Comparison of ENCODE assay signal across 8 mouse cellular contexts in the genomic region with DNA sequence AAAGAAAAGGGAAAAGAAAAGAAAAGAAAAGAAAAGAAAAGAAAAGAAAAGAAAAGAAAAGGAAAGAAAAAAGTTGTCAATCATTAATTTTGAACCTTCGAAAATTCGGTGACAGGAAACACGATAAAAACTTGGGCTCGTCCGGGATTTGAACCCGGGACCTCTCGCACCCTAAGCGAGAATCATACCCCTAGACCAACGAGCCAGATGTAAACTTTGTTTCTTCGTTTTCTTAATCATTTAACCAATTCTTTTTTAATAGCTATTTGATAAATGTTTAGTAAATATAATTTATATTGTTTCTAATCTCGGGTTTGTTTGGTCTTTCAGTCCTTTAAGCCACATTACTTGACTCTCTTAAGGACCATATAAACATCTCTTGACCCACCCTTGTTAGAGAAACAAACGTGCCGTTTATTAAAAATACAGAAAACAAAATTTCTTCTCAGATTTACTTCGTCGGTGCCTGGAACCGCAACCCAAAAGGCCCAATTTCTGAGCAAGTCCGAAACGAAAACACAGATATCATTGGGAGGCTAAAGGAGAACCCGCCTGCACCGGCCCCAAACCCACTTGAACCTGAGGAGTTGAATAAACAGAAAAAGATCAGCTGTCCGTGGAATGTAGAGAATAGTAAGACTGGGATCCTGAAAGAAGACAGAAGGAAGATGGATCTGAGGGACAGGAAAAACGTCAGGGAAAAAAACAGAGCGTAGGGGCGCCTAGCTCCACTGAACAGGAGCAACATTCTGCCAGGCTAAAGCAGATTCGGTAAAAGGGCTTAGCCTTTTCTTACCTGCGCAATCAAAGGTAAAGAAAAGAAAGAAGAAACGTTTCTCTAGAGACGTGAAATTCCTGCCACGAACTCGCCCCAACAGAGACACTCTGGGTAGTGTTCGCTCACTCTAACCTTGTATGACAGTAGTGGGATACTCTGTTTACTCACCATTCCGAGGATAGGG. TPM values are rescaled to one million over a fixed set of nuclear protein-coding genes. Genes with fewer than 3 reads are reported as not detected.
DNase-seq lines count a peak whose midpoint lies in the region; ATAC-seq lines count a peak whose summit lies in the region.

No protein-coding gene starts in this region.

- peak; percentile 61 for DNase-seq in gastrocnemius, adult 18-20 months (ENCODE audit: low spot score)
- DNase-seq in gastrocnemius, postnatal 14 days = no peak
- peak; percentile 79 for DNase-seq in adrenal gland, postnatal 14 days
- peak; percentile 73 for DNase-seq in forebrain, embryonic 11.5 days (ENCODE audit: low spot score)
- peak; percentile 84 for DNase-seq in hindbrain, embryonic 14.5 days (ENCODE audit: low spot score)
- peak; percentile 41 for DNase-seq in left cerebral cortex, postnatal 4 days
- DNase-seq in mesoderm, embryonic 11.5 days (ENCODE audit: low read depth, low spot score) = peak; percentile 63
- peak; percentile 74 to 89 for DNase-seq in spleen, postnatal 4 days (ENCODE audit: low spot score in 2 of 2)

- H3K4me2 ChIP-seq in forebrain, embryonic 11.5 days (ENCODE audit: low read depth, low read length, severe bottlenecking) = peak overlapping the region; percentile 70
- H3K4me2 ChIP-seq in hindbrain, embryonic 14.5 days (replicated peaks) = peak overlapping the region; percentile 69

- ATAC-seq in forebrain, embryonic 11.5 days (replicated peaks; ENCODE audit: low FRiP score) = peak; percentile 18; the same call in 1 of the 2 replicates
- no peak; the same call in 1 of the 2 replicates for ATAC-seq in hindbrain, embryonic 14.5 days (ENCODE audit: low FRiP score)

- H3K36me3 ChIP-seq in forebrain, embryonic 11.5 days (ENCODE audit: control insufficient read depth, insufficient read depth, low read length) = no peaks in the 10 kb centered on the region
- H3K36me3 ChIP-seq in hindbrain, embryonic 14.5 days (replicated peaks; ENCODE audit: control insufficient read depth, insufficient read depth) = no peaks in the 10 kb centered on the region

- intact Hi-C loops in gastrocnemius, postnatal 14 days (cut with DNase I; ENCODE audit: low total_unique reads) = loop anchor here (10.0 kb wide), 1 partner anchor 1412 kb away; no protein-coding TSS in a partner anchor
- intact Hi-C loops in left cerebral cortex, postnatal 4 days (cut with DNase I) = loop anchor here (5.0 to 10.0 kb wide), 3 partner anchors 80 to 1492 kb away; a partner anchor contains a TSS

- H3K27ac ChIP-seq in forebrain, embryonic 11.5 days (ENCODE audit: low read depth, low read length) = peak overlapping the region; percentile 53; the same call in 1 of the 2 replicates
- H3K27ac ChIP-seq in hindbrain, embryonic 14.5 days = no peak overlapping the region

- peak overlapping the region; percentile 53 for H3K4me3 ChIP-seq in forebrain, embryonic 11.5 days (ENCODE audit: low read depth, low read length)
- H3K4me3 ChIP-seq in hindbrain, embryonic 14.5 days (replicated peaks; ENCODE audit: low read length) = peak overlapping the region; percentile 37

- H3K4me1 ChIP-seq in forebrain, embryonic 11.5 days (replicated peaks; ENCODE audit: control insufficient read depth, insufficient read depth, low read length) = no peaks in the 10 kb centered on the region; the same call in 1 of the 2 replicates
- H3K4me1 ChIP-seq in hindbrain, embryonic 14.5 days (replicated peaks; ENCODE audit: control insufficient read depth, insufficient read depth, low read length) = no peaks in the 10 kb centered on the region; the same call in 1 of the 2 replicates

- under 1% methylated on average over 32 of the region's 32 CpGs for WGBS in forebrain, embryonic 11.5 days
- under 1% methylated on average over 32 of the region's 32 CpGs for WGBS in hindbrain, embryonic 14.5 days

- no peaks in the 10 kb centered on the region for H3K9me3 ChIP-seq in forebrain, embryonic 11.5 days (ENCODE audit: control insufficient read depth, low read length)
- H3K9me3 ChIP-seq in hindbrain, embryonic 14.5 days (ENCODE audit: control insufficient read depth, low read length) = no peaks in the 10 kb centered on the region

- peak overlapping the region; percentile 61 for H3K9ac ChIP-seq in forebrain, embryonic 11.5 days (ENCODE audit: low read length)
- peak overlapping the region; percentile 50 for H3K9ac ChIP-seq in hindbrain, embryonic 14.5 days

- no peaks in the 10 kb centered on the region for H3K27me3 ChIP-seq in forebrain, embryonic 11.5 days (ENCODE audit: control insufficient read depth, insufficient read depth, low read length)
- no peaks in the 10 kb centered on the region for H3K27me3 ChIP-seq in hindbrain, embryonic 14.5 days (ENCODE audit: control insufficient read depth, insufficient read depth, low read length)

RNA-seq across cellular contexts. Expression of a gene that starts 13.5 kb away (rescaled TPM):
- total RNA-seq in gastrocnemius, adult 18-20 months (2021) = 1 to 10 TPM; 3.8 to 4.2 TPM
- 1 to 10 TPM; 4.5 to 4.7 TPM for total RNA-seq in gastrocnemius, postnatal 14 days (2021)
- total RNA-seq in adrenal gland, postnatal 14 days (2021) = 5.9 and 6.3 TPM in 2 replicates
- polyA plus RNA-seq in forebrain, embryonic 11.5 days (2014; fragmentation: Nextera tagmentation; extraction: Ambion mirVana) = 13.0 and 13.5 TPM in 2 replicates
- 8.5 and 8.9 TPM in 2 replicates for polyA plus RNA-seq in hindbrain, embryonic 14.5 days (2014; fragmentation: Nextera tagmentation; extraction: Ambion mirVana)
- 1 to 10 TPM; 5.6 to 6.1 TPM for total RNA-seq in left cerebral cortex, postnatal 4 days (2021)

RNA-seq across cellular contexts. Expression of a gene that starts 28.6 kb away (rescaled TPM):
- total RNA-seq in gastrocnemius, adult 18-20 months (2021) = not detected
- total RNA-seq in gastrocnemius, postnatal 14 days (2021) = not detected
- 0.19 TPM in 1 of 2 replicates, not detected in the other for total RNA-seq in adrenal gland, postnatal 14 days (2021)
- polyA plus RNA-seq in forebrain, embryonic 11.5 days (2014; fragmentation: Nextera tagmentation; extraction: Ambion mirVana) = 0.17 and 0.19 TPM in 2 replicates
- polyA plus RNA-seq in hindbrain, embryonic 14.5 days (2014; fragmentation: Nextera tagmentation; extraction: Ambion mirVana) = 0.05 TPM in 1 of 2 replicates, not detected in the other
- total RNA-seq in left cerebral cortex, postnatal 4 days (2021) = not detected

RNA-seq across cellular contexts. Expression of a gene that starts 51.5 kb away (rescaled TPM):
- total RNA-seq in gastrocnemius, adult 18-20 months (2021) = not detected
- total RNA-seq in gastrocnemius, postnatal 14 days (2021) = not detected
- not detected in 2 replicates for total RNA-seq in adrenal gland, postnatal 14 days (2021)
- polyA plus RNA-seq in forebrain, embryonic 11.5 days (2014; fragmentation: Nextera tagmentation; extraction: Ambion mirVana) = 0.48 and 0.59 TPM in 2 replicates
- 0.21 TPM in 1 of 2 replicates, not detected in the other for polyA plus RNA-seq in hindbrain, embryonic 14.5 days (2014; fragmentation: Nextera tagmentation; extraction: Ambion mirVana)
- total RNA-seq in left cerebral cortex, postnatal 4 days (2021) = not detected
